Mouse (Mus musculus): Measurements from ENCODE around the gene Nbr1. TPM values are rescaled to one million over a fixed set of nuclear protein-coding genes. Genes with fewer than 3 reads are reported as not detected.
A peak's percentile ranks its signal among the peaks of the same experiment; 100 is the strongest.
"Not testable (repeated sequence)": the region's sequence is repeated elsewhere in the genome, so short reads cannot be mapped to it uniquely, and the experiment has no call there.

The Nbr1 gene
- polyA plus RNA-seq, 1 experiment = 355 TPM

DNA sequence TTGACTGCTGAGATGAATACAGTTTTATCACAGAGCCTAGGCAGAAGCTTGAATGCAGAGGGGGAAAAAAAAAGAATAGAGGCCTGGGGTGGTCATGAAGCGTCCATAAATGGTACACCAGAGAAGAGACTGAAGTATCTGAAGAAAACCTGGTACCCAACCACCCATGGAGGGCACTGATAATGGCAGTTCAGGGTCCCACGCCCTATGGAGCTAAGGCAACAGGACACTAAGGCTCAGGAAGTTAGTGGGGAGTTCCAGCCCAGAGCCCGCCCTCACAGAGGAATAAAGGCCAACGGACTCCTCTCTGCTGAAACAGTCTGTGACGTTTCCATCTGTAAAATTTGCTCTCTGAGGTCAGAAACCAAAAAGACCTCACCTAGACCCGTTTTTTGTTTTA, 63.4 kb downstream of the Nbr1 start:
- Histone ChIP-seq H3K4me1 (ENCODE audit: control insufficient read depth, insufficient read depth, low read length) (peaks cover 17% of the 10 kb centered on the region), H3K4me3 (ENCODE audit: control insufficient read depth, low read depth, low read length) (no peak overlapping the region), H3K27me3 (ENCODE audit: control insufficient read depth, insufficient read depth, low read length) (no peaks in the 10 kb centered on the region), H3K27ac (ENCODE audit: control insufficient read depth, insufficient read depth, low read depth, low read length) (no peak overlapping the region), H3K36me3 (ENCODE audit: control insufficient read depth, insufficient read depth, low read length) (no peaks in the 10 kb centered on the region; the same call in 1 of the 2 replicates)
- TF ChIP-seq POLR2A (IDR thresholded peaks at IDR 0.05; ENCODE audit: control insufficient read depth, low read depth, low read length) = no peak
- TF ChIP-seq CTCF (IDR thresholded peaks at IDR 0.05; ENCODE audit: control insufficient read depth, insufficient read depth, insufficient replicate concordance, low read depth, low read length) = no peak

DNA sequence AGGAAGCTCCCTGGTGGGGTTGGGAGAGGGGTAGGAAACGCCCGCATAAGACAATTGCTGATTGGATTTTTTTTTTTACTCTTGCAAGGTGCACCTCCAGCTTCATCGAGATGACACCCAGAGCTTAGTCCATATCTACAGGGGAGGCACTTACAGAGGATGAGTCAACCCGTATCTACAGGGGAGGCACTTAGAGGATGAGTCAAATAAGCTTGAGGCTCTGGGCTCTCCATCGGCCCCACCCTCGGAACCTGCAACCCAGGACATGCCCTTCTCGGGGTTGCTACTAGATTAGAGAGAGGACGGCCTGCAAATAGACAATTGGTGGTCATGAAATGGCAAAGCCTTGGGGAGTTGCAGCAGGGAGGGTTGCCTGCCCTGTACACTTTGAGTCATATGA, 64.2 kb downstream of the Nbr1 start:
- H3K4me1 ChIP-seq (ENCODE audit: control insufficient read depth, insufficient read depth, low read length) = peaks cover 14% of the 10 kb centered on the region
- no peaks in the 10 kb centered on the region for H3K27me3 ChIP-seq (ENCODE audit: control insufficient read depth, insufficient read depth, low read length)
- no peak overlapping the region for H3K4me3 ChIP-seq (ENCODE audit: control insufficient read depth, low read depth, low read length)
- TF ChIP-seq CTCF (IDR thresholded peaks at IDR 0.05; ENCODE audit: control insufficient read depth, insufficient read depth, insufficient replicate concordance, low read depth, low read length) (no peak), POLR2A (IDR thresholded peaks at IDR 0.05; ENCODE audit: control insufficient read depth, low read depth, low read length) (no peak)
- H3K27ac ChIP-seq (ENCODE audit: control insufficient read depth, insufficient read depth, low read depth, low read length) = no peak overlapping the region
- no peaks in the 10 kb centered on the region for H3K36me3 ChIP-seq (ENCODE audit: control insufficient read depth, insufficient read depth, low read length)

GRCm38 (mm10) chr11:101616948-101617767, 65.2 kb downstream of the Nbr1 start:
- H3K27me3 ChIP-seq (ENCODE audit: control insufficient read depth, insufficient read depth, low read length) = no peaks in the 10 kb centered on the region
- peaks cover 14% of the 10 kb centered on the region for H3K4me1 ChIP-seq (ENCODE audit: control insufficient read depth, insufficient read depth, low read length)
- TF ChIP-seq POLR2A (IDR thresholded peaks at IDR 0.05; ENCODE audit: control insufficient read depth, low read depth, low read length) (peak; percentile 28; the same call in 1 of the 2 replicates), CTCF (IDR thresholded peaks at IDR 0.05; ENCODE audit: control insufficient read depth, insufficient read depth, insufficient replicate concordance, low read depth, low read length) (no peak)
- H3K27ac ChIP-seq (ENCODE audit: control insufficient read depth, insufficient read depth, low read depth, low read length) = no peak overlapping the region; the same call in none of the 2 replicates
- H3K36me3 ChIP-seq (ENCODE audit: control insufficient read depth, insufficient read depth, low read length) = no peaks in the 10 kb centered on the region
- peak overlapping the region; percentile 11 for H3K4me3 ChIP-seq (ENCODE audit: control insufficient read depth, low read depth, low read length)

GRCm38 (mm10) chr11:101617849-101618248, 65.9 kb downstream of the Nbr1 start:
- peaks cover 14% of the 10 kb centered on the region for H3K4me1 ChIP-seq (ENCODE audit: control insufficient read depth, insufficient read depth, low read length)
- peak overlapping the region; percentile 38 for H3K4me3 ChIP-seq (ENCODE audit: control insufficient read depth, low read depth, low read length)
- TF ChIP-seq CTCF (IDR thresholded peaks at IDR 0.05; ENCODE audit: control insufficient read depth, insufficient read depth, insufficient replicate concordance, low read depth, low read length) = no peak
- no peak; the same call in 1 of the 2 replicates for TF ChIP-seq POLR2A (IDR thresholded peaks at IDR 0.05; ENCODE audit: control insufficient read depth, low read depth, low read length)
- H3K27me3 ChIP-seq (ENCODE audit: control insufficient read depth, insufficient read depth, low read length) = no peaks in the 10 kb centered on the region
- H3K27ac ChIP-seq (ENCODE audit: control insufficient read depth, insufficient read depth, low read depth, low read length) = peak overlapping the region; percentile 55; the same call in 1 of the 2 replicates
- H3K36me3 ChIP-seq (ENCODE audit: control insufficient read depth, insufficient read depth, low read length) = no peaks in the 10 kb centered on the region

DNA sequence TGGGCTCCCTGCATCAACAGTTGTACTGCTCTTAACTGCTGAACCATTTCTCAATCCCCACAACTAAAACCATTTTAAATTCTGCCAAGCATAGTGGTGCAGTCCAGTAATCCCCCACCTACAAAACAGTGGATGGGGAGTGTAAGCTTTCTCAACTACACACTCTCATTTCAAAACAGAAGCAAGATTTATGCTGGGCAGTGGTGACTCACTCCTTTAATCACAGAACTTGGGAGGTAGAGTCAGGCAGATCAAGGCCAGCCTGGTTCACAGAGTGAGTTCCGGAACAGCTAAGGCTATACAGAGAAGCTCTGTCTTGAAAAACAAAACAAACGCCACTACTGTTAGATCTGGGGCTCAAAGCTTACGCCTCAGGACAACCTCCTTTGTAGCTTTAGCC, 66.6 kb downstream of the Nbr1 start:
- Histone ChIP-seq H3K4me3 (ENCODE audit: control insufficient read depth, low read depth, low read length) (no peak overlapping the region), H3K27me3 (ENCODE audit: control insufficient read depth, insufficient read depth, low read length) (no peaks in the 10 kb centered on the region), H3K36me3 (ENCODE audit: control insufficient read depth, insufficient read depth, low read length) (no peaks in the 10 kb centered on the region), H3K4me1 (ENCODE audit: control insufficient read depth, insufficient read depth, low read length) (peaks cover 14% of the 10 kb centered on the region), H3K27ac (ENCODE audit: control insufficient read depth, insufficient read depth, low read depth, low read length) (no peak overlapping the region)
- no peak for TF ChIP-seq CTCF (IDR thresholded peaks at IDR 0.05; ENCODE audit: control insufficient read depth, insufficient read depth, insufficient replicate concordance, low read depth, low read length)
- no peak for TF ChIP-seq POLR2A (IDR thresholded peaks at IDR 0.05; ENCODE audit: control insufficient read depth, low read depth, low read length)

- H3K4me1 ChIP-seq (ENCODE audit: control insufficient read depth, insufficient read depth, low read length) = peaks cover 14% of the 10 kb centered on the region
- H3K27me3 ChIP-seq (ENCODE audit: control insufficient read depth, insufficient read depth, low read length); H3K27ac ChIP-seq (ENCODE audit: control insufficient read depth, insufficient read depth, low read depth, low read length); H3K36me3 ChIP-seq (ENCODE audit: control insufficient read depth, insufficient read depth, low read length); H3K4me3 ChIP-seq (ENCODE audit: control insufficient read depth, low read depth, low read length): not testable (repeated sequence)
Measured at GRCm38 (mm10) chr11:101620022-101620655, 68.2 kb downstream of the Nbr1 start.

DNA sequence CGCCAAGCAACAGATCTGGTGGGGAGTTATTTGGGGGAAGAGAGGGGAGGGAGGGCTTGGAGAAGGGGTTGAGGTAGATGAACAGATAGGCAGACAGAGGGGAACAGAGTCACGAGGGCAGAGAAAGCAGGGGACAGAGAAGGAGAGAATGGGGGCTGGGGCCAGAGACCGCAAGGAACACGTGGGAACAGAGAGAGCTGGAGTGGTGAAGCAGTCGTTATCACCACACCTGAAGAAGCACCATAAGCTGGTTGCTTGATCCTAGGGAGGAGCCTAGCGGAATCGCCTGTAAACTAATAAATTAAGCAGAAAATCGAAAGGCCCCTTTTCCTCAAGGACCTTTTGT, 74.7 kb downstream of the Nbr1 start:
- Histone ChIP-seq H3K27ac (ENCODE audit: control insufficient read depth, insufficient read depth, low read depth, low read length) (peak overlapping the region; percentile 96), H3K36me3 (ENCODE audit: control insufficient read depth, insufficient read depth, low read length) (no peaks in the 10 kb centered on the region), H3K4me1 (ENCODE audit: control insufficient read depth, insufficient read depth, low read length) (peaks cover 12% of the 10 kb centered on the region), H3K4me3 (ENCODE audit: control insufficient read depth, low read depth, low read length) (peak overlapping the region; percentile 81), H3K27me3 (ENCODE audit: control insufficient read depth, insufficient read depth, low read length) (no peaks in the 10 kb centered on the region)
- TF ChIP-seq CTCF (IDR thresholded peaks at IDR 0.05; ENCODE audit: control insufficient read depth, insufficient read depth, insufficient replicate concordance, low read depth, low read length) = no peak
- TF ChIP-seq POLR2A (IDR thresholded peaks at IDR 0.05; ENCODE audit: control insufficient read depth, low read depth, low read length) = no peak
